Mouse (Mus musculus) lung, postnatal 0 days (tissue): ENCODE measurements at regions not wholly inside any gene's neighbourhood (a gene's known extent, or its start where the extent isn't known, plus 50 kb on each side); places are given as distances from the start of the nearest gene placed in this dataset.

ENCODE experiments used
- CTCF ChIP-seq: IDR thresholded peaks from 2 replicates; pipeline ENCODE4 v1.5.1; 2016; ENCODE audit warnings: antibody characterized with exemption, mild to moderate bottlenecking
- EP300 ChIP-seq: IDR thresholded peaks from 2 replicates; pipeline ENCODE4 v1.6.1; 2016; ENCODE audit warnings: antibody characterized with exemption, mild to moderate bottlenecking, control low read depth

DNA sequence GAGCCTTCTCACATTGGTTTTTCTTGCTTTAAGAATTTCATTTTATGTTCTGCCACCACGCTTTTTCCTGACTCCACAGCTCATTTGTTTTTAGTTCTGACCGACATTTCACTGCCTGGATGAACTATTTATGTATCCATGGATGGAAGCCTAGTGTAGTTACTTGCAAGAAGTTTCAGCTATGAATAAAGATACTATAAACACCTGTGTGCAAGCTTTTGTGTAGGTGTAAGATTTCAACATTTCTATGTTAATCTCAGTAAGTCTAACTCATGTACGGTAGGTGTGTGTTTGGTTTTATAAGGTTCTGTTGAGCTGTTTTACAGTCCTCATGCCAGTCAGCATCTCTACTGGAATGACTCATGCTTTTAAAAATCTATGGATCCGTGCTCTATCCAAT is 656.9 kb upstream of the Ptbp2 start:
- no peak for TF ChIP-seq CTCF
- no peak for TF ChIP-seq EP300
